Mouse (Mus musculus) R1 (cell line): ENCODE data around the gene Sf3b2.

Experiments
- DNase-seq: peaks from one replicate; pipeline ENCODE4 v3.0.0-alpha.2; 2018; ENCODE audit warnings: low read depth, low spot score

The Sf3b2 gene

DNA sequence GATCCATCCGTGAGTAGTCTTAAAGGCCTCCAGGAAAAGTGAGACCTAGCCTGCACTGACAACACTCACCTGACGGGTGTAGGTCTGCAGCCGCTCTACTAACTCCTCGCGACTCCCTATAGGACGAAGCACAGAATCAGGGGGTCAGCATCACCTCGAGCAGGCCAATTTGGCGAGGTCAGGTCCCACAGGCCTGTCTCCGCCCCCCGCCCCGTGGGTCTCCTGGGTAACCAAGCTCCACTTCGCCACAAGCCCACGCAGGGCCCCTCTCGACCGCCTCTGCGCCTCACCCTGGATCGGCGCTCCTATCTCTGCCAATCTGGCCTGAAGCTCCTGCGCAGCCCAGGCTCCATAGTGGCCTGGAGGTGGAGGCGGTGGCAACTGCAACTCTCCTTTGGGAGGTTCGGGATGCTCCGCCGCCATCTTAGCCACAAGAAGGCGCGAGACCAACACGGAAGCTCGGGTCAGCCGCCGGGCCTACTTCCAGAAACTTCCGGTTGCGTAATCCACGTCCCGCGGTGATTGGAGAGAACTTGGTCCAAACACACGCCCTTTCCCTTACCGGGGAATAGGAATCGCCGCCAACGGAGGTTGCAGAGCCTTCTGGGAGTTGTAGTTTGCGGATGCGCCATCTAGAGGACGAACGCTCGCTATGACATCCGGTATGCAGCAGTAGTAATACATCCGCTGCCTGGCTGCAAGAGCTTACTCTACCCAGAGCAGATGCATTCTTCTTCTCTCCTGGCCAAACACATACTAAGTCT, at the start of gene Sf3b2:
Sf3b2 (minus strand) TSS at position 484 of the 764 bp plus-strand sequence.
- DNase-seq: peak; percentile 100

- no peak for DNase-seq
Measured at GRCm38 (mm10) chr19:5341360-5341759, 46.1 kb upstream of the Sf3b2 start.

- DNase-seq: peak; percentile 82
Measured at GRCm38 (mm10) chr19:5337975-5338374, 42.7 kb upstream of the Sf3b2 start.

DNA sequence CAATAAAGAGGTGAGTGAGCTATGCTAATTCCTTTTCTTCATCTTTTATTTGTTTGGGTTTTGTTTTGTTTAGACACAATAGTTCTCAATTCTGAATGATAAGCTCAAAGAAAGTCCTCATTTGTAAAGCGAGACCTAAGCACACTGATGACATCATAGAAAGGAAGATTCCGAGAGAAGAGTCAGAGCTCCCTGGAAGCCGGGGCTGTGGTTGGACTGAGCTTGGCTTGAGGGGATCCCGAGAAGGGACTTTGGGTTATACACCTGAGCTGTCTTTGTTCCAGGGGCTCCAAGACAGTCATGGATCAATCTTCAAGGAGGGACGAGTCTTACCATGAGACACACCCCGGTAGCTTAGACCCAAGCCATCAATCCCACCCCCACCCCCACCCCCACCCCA, 40.2 kb upstream of the Sf3b2 start, which contains the start of gene Catsper1:
Catsper1 (plus strand) TSS at position 301 of the 400 bp plus-strand sequence.
- DNase-seq: no peak

GRCm38 (mm10) chr19:5334741-5335140, 39.5 kb upstream of the Sf3b2 start:
- no peak for DNase-seq

DNA sequence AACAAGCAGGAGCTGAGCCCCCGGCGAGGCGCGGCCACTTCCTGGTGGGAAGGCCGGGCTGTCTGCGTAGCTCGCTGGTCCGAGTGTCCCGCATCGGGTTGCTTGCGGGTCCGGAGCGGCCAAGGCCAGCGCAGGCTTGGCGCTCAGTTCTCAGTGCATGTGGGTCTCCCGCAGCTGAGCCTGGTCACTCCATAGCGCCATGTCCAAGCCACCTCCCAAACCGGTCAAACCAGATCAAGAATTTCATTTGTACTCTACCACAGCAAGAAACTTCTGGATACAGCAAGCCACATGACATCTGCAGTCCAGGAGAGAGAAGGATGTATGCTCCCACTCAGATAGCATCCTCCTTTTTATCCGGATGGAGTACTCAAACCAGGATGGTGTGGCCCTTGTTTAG, 32.7 kb upstream of the Sf3b2 start:
- no peak for DNase-seq

DNA sequence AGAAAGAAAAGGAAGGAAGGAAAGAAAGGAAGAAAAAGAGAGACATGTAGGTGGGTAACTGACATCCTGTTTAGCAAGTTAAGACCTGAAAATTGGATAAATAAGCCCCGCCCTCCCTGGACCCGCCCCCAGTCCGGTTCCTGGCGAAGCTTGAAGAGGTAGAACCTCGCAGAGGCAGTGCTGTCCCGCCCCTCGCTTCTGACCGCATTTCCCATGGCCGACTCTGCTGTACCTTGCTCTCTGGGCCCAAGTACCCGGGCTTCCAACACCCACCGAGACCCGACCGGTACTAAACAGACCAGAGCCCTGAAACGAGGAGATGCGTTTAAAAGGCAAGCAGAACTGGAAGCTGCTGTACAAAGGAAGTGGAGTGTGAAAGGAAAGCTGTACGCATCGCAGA, 28.5 kb upstream of the Sf3b2 start:
- DNase-seq: peak; percentile 60

GRCm38 (mm10) chr19:5313189-5313588, 17.9 kb upstream of the Sf3b2 start:
- DNase-seq: no peak

- DNase-seq: peak; percentile 68
Measured at GRCm38 (mm10) chr19:5309025-5309424, 13.8 kb upstream of the Sf3b2 start.

GRCm38 (mm10) chr19:5306968-5307734, 11.9 kb upstream of the Sf3b2 start:
- peak; percentile 83 for DNase-seq

DNA sequence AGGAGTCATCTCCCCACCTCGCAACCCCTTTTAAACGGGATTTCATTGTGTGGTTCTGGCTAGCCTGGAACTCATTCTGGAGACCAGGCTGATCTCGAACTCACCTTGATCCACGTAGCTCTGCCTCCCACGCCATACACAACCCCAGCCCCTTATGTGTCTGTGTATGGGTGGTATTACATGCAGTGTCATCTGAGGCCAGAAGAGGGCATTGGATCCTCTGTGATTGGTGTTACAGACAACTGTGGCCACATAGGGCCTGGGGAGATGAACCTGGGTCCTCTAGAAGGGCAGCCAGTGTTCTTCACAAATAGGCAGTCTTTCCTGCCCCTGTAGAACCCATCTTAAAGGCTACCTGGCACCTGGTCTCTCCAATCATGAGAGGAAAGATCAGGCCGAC, 11.0 kb upstream of the Sf3b2 start:
- DNase-seq: peak; percentile 87

DNA sequence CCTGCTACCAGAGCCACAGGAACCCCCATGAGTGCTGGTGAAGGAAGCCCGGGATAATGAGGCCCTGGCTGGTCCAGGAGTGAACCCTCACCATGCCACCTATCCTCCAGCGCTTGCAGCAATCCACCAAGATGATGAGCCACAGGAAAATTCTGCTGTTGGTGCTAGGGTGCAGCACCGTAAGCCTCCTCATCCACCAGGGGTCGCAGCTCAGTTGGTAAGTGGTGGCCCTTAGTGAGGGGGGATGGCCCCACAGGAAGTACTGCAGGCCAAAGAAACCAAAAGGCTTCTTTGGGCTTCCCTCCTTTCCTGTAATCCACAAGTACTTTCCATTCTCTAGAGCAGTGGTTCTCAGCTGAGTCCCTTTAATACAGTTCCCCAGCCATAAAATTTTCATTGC, 7.2 kb upstream of the Sf3b2 start:
- DNase-seq: peak; percentile 89

DNA sequence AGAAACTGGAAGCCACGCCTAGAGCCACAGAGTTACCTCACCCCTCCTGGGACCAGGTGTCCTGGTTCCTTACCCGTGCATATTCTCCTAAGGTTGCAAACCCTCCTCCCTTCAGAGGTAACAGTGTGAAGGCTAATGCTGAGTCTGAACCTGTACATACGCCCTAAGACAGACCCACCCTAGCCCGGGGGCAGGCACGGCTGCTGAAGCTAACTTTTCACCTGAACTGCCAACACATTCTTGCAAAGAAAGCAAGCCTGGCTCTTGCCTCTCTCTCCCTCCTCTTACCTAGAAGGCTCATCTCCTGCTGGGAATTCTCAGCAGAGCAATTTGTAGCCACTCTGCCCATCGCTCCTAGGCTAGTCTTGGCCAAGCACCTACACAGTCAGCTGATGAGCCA, 5.3 kb upstream of the Sf3b2 start:
- no peak for DNase-seq

- peak; percentile 43 for DNase-seq
Measured at GRCm38 (mm10) chr19:5297903-5298800, 2.9 kb upstream of the Sf3b2 start, which contains the start of gene Gal3st3. Gene Gal3st3, plus strand, starts transcription at chr19:5298331.

- no peak for DNase-seq
Measured at GRCm38 (mm10) chr19:5296630-5297029, 1.4 kb upstream of the Sf3b2 start.

GRCm38 (mm10) chr19:5295736-5296075, 451 bp upstream of the Sf3b2 start:
- DNase-seq: no peak

- no peak for DNase-seq
Measured at GRCm38 (mm10) chr19:5278381-5278780, 16.9 kb downstream of the Sf3b2 start.

DNA sequence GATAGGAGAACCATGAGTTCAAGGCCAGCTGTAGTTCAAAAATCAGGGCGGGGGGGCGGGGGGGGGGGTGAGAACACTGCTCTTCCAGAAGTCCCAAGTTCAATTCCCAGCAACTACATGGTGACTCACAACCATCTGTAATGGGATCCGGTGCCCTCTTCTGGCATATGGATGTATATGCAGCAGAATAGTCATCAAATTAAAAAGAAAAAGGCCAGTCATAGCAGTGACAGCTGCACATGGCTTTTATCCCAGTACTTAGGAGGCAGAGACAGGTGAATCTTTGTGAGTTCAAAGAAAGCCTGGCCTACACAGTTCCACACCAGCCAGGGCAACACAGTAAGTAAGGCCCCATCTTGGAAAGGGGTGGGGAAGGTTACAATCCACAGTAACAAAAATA, 18.1 kb downstream of the Sf3b2 start:
- DNase-seq: peak; percentile 46

- DNase-seq: peak; percentile 37
Measured at GRCm38 (mm10) chr19:5276531-5276930, 18.7 kb downstream of the Sf3b2 start.

GRCm38 (mm10) chr19:5275736-5276135, 19.5 kb downstream of the Sf3b2 start:
- DNase-seq: no peak

DNA sequence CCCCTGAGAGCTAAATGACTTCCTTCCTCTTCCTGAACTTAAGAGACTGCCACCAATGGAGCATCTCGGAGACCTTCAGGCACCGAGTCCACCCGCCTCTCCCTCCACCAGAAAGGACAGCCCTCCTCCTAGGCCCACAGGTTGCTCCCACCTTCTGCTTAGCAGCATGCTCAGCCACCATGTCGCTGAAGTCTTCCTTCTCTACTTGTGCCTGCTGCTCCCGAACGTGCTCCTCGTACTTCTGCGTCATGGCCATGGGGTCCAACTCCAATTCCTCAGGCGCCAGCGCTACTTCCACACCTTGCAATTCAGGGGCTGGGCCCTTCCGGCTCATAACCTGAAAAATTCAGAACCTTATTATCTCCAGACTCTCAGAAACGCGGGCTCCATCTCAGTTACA, 20.6 kb downstream of the Sf3b2 start:
- DNase-seq: no peak

DNA sequence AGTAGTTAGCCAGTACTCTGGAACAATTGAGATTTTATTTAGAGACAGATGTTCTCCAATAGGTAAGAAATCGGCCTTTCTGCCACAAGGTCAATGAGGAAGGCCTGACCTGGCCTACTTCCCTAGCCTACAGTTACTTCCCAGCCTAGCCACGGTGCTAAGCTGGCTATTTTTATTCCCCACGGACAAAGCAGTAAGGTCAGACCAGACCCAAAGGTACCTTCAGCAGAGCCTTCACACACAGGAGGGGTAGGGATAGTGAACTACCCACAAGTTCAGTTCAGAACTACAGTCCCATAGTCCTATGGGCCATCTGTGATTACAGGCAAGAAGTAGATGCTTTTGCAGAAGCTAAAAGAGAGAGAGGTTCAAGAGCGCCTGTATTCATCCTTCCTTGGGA, 21.3 kb downstream of the Sf3b2 start:
- DNase-seq: no peak
